ENCODE assay signal across 9 mouse cellular contexts in genomic region chr4:44107339-44107738, GRCm38 (mm10). TPM values are rescaled to one million over a fixed set of nuclear protein-coding genes. Genes with fewer than 3 reads are reported as not detected.
DNase-seq lines count a peak whose midpoint lies in the region; ATAC-seq lines count a peak whose summit lies in the region.
"Had no signal": no experiment of that assay in that cellular context is flagged by ENCODE, and none has a peak within 500 bp of the region (broad histone marks: within the 10 kb centered on the region; RNA-seq: fewer than 3 reads in every experiment).

No protein-coding gene starts in this region.

- H3K9ac ChIP-seq in forebrain, embryonic 15.5 days (replicated peaks): no peak overlapping the region

- WGBS in forebrain, embryonic 15.5 days: 59% methylated on average over 6 of the region's 6 CpGs

- ATAC-seq in granulocyte monocyte progenitor cell, adult 5-6 weeks (replicated peaks; ENCODE audit: poor library complexity, severe bottlenecking): peak; percentile 31
- no peak for ATAC-seq in forebrain, embryonic 15.5 days (replicated peaks)

- H3K9me3 ChIP-seq in forebrain, embryonic 15.5 days: no peaks in the 10 kb centered on the region

- no peak overlapping the region for H3K4me3 ChIP-seq in forebrain, embryonic 15.5 days
- H3K4me3 ChIP-seq: myocyte had no signal

- H3K4me1 ChIP-seq in forebrain, embryonic 15.5 days: peaks cover 6% of the 10 kb centered on the region; the same call in 1 of the 2 replicates

- H3K4me2 ChIP-seq in forebrain, embryonic 15.5 days (replicated peaks): no peak overlapping the region

- H3K27me3 ChIP-seq in forebrain, embryonic 15.5 days: no peaks in the 10 kb centered on the region

- no peak overlapping the region for H3K27ac ChIP-seq in forebrain, embryonic 15.5 days (replicated peaks)

- no peaks in the 10 kb centered on the region for H3K36me3 ChIP-seq in forebrain, embryonic 15.5 days

- peak; percentile 29 for DNase-seq in adrenal gland, postnatal 14 days
- DNase-seq in adrenal gland, adult 8-10 months: no peak
- peak; percentile 29 to 37 for DNase-seq in kidney, adult 8-10 months
- DNase-seq in lung, postnatal 25 days (ENCODE audit: low spot score): peak; percentile 51
- DNase-seq in embryo, embryonic 10.5 days (ENCODE audit: low spot score): no peak
- no peak for DNase-seq in testis, postnatal 14 days (ENCODE audit: low spot score)

RNA-seq across cellular contexts. Expression of gene Gne, which starts 23.4 kb away (rescaled TPM):
- 36.9 and 45.8 TPM in 2 replicates for total RNA-seq in adrenal gland, postnatal 14 days (2021)
- 10 to 100 TPM; 38.9 to 51.1 (median 45.4) TPM for total RNA-seq in adrenal gland, adult 8-10 months (2022)
- 32.9 and 42.7 TPM in 2 replicates for total RNA-seq in granulocyte monocyte progenitor cell, adult 5-6 weeks (2014; fragmentation: Nextera tagmentation)
- 34.6 and 36.3 TPM in 2 replicates for total RNA-seq in granulocyte monocyte progenitor cell, adult 5-6 weeks (2017)
- 24.6 and 26.3 TPM in 2 replicates for polyA plus RNA-seq in forebrain, embryonic 15.5 days (2015; fragmentation: Nextera tagmentation; extraction: Ambion mirVana)

Comparison
In these comparisons a context has a peak if more than half of its experiments do, and no peak if none do; other contexts are left out.
1. DNase-seq: peak in adrenal gland, postnatal 14 days (single experiment), kidney, adult 8-10 months (2 of 2) and lung, postnatal 25 days (single experiment); none in adrenal gland, adult 8-10 months (single experiment), embryo, embryonic 10.5 days (single experiment) and testis, postnatal 14 days (single experiment).